Mouse (Mus musculus): ENCODE data around the gene Hhat.

- peak; percentile 88 for TF ChIP-seq MYOD1 (IDR thresholded peaks at IDR 0.05; ENCODE audit: control insufficient read depth, insufficient read length, low read depth)
- no peak for TF ChIP-seq FOSL1 (IDR thresholded peaks at IDR 0.05; ENCODE audit: insufficient read depth, low read length, poor library complexity, severe bottlenecking)
- TF ChIP-seq MYOG (IDR thresholded peaks at IDR 0.05; ENCODE audit: control insufficient read depth, extremely low read depth, insufficient read length), result no peak
- TF ChIP-seq CTCF (IDR thresholded peaks at IDR 0.05; ENCODE audit: control insufficient read depth, insufficient read depth, insufficient read length), result no peak
Observed at GRCm38 (mm10) chr1:192806168-192807157, 35.4 kb upstream of the Hhat start.
